Mouse (Mus musculus): ENCODE measurements around the gene Nrxn3. TPM values are rescaled to one million over a fixed set of nuclear protein-coding genes. Genes with fewer than 3 reads are reported as not detected.

Gene Nrxn3
- polyA plus RNA-seq, 1 experiment from 2014 or later: 96.7 TPM

DNA sequence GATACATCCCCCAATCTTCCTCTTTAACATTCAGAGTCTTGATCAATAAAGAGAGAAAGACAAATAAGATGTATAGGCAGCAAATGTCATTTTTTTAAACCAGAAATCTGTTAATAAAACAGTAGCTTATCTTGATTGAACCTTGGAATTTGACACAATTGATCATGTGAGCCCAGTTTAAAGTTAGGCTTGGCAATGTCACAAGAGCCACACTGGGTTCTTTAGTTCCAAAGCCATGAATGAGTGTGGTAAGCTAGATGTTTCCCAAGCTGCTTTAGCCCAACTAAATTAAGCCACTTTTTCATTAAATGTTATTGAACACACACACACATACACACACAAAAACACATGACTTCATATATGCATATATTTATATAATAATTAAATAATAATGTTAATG, 786.3 kb downstream of the Nrxn3 start:
- Histone ChIP-seq H3K4me3 (replicated peaks) (no peak overlapping the region), H3K9ac (replicated peaks) (no peak overlapping the region), H3K36me3 (no peaks in the 10 kb centered on the region), H3K4me2 (no peak overlapping the region), H3K27ac (replicated peaks) (no peak overlapping the region), H3K4me1 (peaks cover 3% of the 10 kb centered on the region; the same call in 1 of the 2 replicates), H3K9me3 (replicated peaks) (no peaks in the 10 kb centered on the region), H3K27me3 (replicated peaks) (no peaks in the 10 kb centered on the region)
- no peak for ATAC-seq (ENCODE audit: low FRiP score)

DNA sequence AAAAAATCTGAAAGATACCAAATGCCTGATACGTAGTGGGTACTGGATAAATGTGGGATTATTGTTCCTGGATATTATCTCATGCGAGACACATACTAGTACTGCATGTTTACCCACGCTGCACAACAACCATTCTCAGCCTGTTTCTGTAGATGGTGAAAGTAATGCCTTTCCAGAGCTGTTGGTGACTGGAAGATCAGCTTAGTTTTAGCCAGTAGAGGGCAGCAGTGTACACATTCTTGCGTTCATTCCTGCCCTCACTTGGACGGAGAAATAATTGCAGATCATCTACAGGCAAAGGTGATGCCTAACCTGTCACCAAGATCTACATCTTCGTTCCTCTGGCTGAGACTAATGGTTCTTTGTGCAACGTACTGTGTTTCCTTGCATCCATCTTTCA, 791.1 kb downstream of the Nrxn3 start:
- H3K9me3 ChIP-seq (replicated peaks): no peaks in the 10 kb centered on the region
- H3K9ac ChIP-seq (replicated peaks): no peak overlapping the region
- no peak for ATAC-seq (ENCODE audit: low FRiP score)
- no peaks in the 10 kb centered on the region for H3K27me3 ChIP-seq (replicated peaks)
- no peaks in the 10 kb centered on the region for H3K4me1 ChIP-seq
- H3K36me3 ChIP-seq: no peaks in the 10 kb centered on the region
- no peak overlapping the region for H3K27ac ChIP-seq (replicated peaks)
- H3K4me3 ChIP-seq (replicated peaks): no peak overlapping the region
- no peak overlapping the region for H3K4me2 ChIP-seq
- WGBS: 45% methylated on average over 7 of the region's 7 CpGs

DNA sequence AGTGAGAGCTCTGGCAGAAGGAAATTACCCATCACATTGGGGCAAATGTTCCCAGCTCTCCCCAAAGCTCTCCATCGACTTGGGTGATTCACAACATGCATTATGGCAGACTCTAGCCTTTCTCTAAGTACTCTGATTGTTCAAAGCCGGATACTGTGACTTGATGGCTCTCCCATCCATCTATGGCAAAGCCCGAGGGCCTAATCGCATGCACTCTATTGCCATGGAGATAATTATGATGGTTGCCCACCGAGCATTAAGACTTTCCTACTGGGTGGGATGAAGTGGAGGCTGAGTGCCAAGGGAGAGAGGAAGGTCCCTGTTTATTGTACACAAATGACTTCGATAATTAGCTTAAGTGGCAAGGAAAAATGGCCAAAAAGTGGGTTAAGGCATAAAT, 793.4 kb downstream of the Nrxn3 start:
- Histone ChIP-seq H3K27me3 (replicated peaks) (no peaks in the 10 kb centered on the region), H3K9ac (replicated peaks) (no peak overlapping the region), H3K4me1 (no peaks in the 10 kb centered on the region), H3K4me3 (replicated peaks) (no peak overlapping the region), H3K9me3 (replicated peaks) (no peaks in the 10 kb centered on the region), H3K27ac (replicated peaks) (no peak overlapping the region), H3K4me2 (no peak overlapping the region), H3K36me3 (no peaks in the 10 kb centered on the region)
- 40% methylated on average over 6 of the region's 6 CpGs for WGBS
- no peak for ATAC-seq (ENCODE audit: low FRiP score)

DNA sequence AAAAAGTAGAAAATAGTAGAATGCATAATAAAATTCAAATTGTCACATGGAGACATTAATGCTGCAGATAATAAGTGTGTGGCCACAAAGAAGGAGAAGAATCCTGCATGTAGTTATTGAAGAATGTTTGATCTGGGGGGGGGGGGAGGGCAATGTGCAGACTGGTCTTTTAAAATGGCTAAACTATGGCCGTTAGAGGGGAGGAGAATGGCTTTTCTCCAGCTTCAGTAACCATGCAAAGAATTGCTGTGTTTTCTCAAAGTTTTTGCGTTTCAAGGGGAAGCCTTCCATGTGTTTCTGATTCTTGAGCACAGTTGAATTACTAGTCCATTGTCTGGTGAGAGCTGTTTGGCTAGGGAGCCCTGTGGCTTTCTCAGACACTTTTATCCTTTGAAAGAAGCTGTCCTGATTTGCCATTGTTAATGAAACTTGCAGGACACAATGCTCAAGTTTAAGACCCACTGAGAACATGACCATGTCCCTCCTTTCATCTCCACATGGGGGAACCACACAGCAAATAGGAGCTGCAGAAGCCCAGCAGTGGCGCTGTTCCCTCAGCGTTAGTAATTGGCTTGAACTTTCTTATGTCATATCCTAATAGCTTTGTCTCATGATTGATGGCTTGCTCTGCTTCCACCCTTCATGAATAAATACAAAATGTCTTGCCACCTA, 808.1 kb downstream of the Nrxn3 start:
- H3K27me3 ChIP-seq (replicated peaks): no peaks in the 10 kb centered on the region
- no peak overlapping the region for H3K9ac ChIP-seq (replicated peaks)
- no peaks in the 10 kb centered on the region for H3K4me1 ChIP-seq
- no peak overlapping the region for H3K4me3 ChIP-seq (replicated peaks)
- 6% methylated on average over 4 of the region's 4 CpGs for whole genome bisulfite sequencing
- H3K27ac ChIP-seq (replicated peaks): no peak overlapping the region
- H3K9me3 ChIP-seq (replicated peaks): no peaks in the 10 kb centered on the region
- no peaks in the 10 kb centered on the region for H3K36me3 ChIP-seq
- no peak for ATAC-seq (ENCODE audit: low FRiP score)
- H3K4me2 ChIP-seq: no peak overlapping the region

DNA sequence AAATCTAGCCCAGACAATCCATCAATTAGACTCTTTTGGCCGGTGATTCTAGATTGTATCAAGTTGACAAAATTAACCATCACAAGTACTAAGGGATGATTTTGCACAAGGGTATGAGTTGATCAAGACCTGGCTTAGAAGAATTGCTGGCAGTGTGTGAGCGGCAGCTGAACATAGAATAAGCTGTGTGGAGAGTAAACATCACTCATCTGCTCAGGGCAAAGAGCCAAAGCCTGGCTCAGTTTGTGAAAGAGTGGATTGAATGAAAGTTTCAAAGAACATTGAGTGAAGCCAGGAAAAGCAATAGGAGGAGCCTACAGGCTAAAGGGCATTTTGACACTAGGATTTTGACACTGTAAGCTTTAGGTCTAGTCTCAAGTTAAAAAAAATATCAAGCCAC, 828.6 kb downstream of the Nrxn3 start:
- WGBS: 83% methylated on average over 2 of the region's 2 CpGs
- Histone ChIP-seq H3K4me3 (replicated peaks) (no peak overlapping the region), H3K9me3 (replicated peaks) (no peaks in the 10 kb centered on the region), H3K9ac (replicated peaks) (no peak overlapping the region), H3K36me3 (no peaks in the 10 kb centered on the region), H3K27ac (replicated peaks) (no peak overlapping the region), H3K4me2 (no peak overlapping the region), H3K27me3 (replicated peaks) (no peaks in the 10 kb centered on the region), H3K4me1 (no peaks in the 10 kb centered on the region)
- no peak for ATAC-seq (ENCODE audit: low FRiP score)

DNA sequence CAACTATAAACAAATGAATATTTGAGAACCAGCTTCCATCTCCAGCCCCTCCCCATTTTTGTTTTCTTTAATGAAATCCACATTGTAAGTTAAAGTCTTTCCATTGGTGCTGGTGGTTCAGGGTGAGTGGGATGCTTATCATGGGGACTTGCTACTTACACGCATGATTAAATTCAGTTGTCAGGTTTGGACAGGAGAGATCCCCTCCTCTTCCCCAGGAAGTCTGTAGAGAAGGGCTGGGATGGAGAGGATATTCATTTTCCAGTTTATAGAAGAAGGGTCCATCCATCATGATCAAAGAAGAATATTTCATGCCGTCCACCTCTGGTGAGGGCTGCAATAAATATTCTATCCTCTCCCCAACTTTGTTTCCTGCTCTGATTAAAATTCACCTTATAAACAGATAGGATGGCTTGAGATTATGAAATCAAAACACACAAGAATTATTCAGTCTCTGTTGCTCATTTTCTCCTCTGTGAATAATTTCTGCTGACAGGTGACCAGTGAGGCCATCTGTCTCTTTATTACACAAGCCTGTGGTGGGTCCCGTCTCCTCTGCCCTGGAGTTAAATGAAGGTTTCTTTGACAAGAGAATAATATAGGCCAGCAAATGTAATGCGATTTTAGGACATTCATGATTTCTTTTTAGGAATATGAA, 830.7 kb downstream of the Nrxn3 start:
- Histone ChIP-seq H3K4me2 (no peak overlapping the region), H3K4me1 (no peaks in the 10 kb centered on the region), H3K27me3 (replicated peaks) (no peaks in the 10 kb centered on the region), H3K36me3 (no peaks in the 10 kb centered on the region), H3K4me3 (replicated peaks) (no peak overlapping the region), H3K9me3 (replicated peaks) (no peaks in the 10 kb centered on the region), H3K27ac (replicated peaks) (no peak overlapping the region), H3K9ac (replicated peaks) (no peak overlapping the region)
- 56% methylated on average over 4 of the region's 4 CpGs for WGBS
- ATAC-seq (ENCODE audit: low FRiP score): no peak

DNA sequence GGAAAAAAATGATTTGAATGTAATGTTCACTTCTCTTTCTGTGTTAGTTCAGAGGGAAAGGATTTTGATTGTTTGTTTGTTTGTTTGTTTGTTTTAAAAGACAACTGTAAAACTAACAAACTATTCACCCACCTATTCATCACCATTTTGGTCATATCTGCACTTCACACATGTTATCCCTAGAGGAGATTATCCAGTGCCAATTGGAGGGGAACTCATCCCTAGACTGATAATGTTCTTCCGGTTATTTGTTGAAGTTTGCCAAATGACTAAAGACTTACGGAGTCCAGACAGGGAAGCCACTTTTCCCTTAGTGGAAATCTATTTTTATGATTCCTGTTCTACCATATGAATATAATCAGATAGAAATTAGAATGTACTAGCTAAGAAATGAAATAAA, 831.5 kb downstream of the Nrxn3 start:
- Histone ChIP-seq H3K36me3 (no peaks in the 10 kb centered on the region), H3K27ac (replicated peaks) (no peak overlapping the region), H3K4me3 (replicated peaks) (no peak overlapping the region), H3K27me3 (replicated peaks) (no peaks in the 10 kb centered on the region), H3K9ac (replicated peaks) (no peak overlapping the region), H3K4me1 (no peaks in the 10 kb centered on the region), H3K4me2 (no peak overlapping the region), H3K9me3 (replicated peaks) (no peaks in the 10 kb centered on the region)
- no peak for ATAC-seq (ENCODE audit: low FRiP score)
- 76% methylated on average over 2 of the region's 2 CpGs for WGBS

DNA sequence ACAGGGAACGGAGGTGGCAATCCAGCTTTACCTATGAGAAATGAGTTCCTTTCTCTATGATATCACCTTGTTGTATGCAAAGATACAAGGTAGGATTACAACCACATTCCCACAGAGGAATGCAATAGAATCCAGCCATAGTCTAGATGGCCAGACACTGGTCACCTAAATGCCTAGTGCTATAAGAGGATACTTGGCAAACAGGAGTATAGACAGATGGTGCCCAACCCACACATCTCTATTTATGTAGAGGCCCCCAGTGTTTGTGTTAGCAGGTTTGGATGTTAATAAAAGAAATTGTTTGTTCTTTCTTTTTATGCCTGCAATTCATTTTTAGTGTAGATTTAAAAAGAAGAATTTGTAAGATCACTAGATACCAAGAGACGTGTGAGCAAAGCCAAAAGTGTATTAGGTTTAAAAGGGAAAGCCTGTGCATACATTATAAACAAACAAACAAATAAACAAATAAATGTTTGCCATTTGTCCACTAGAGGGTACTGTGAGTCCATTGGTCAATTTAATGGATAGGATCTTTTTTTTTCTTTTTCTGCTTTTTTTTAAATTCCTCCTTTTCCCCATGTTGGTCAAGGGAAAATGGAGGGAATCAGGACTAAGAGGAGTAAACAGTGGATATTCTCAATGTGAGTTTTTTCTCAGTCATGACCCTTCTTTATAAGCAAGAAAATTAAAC, 832.2 kb downstream of the Nrxn3 start:
- no peak for ATAC-seq (ENCODE audit: low FRiP score)
- no peaks in the 10 kb centered on the region for H3K27me3 ChIP-seq (replicated peaks)
- H3K4me3 ChIP-seq (replicated peaks): no peak overlapping the region

DNA sequence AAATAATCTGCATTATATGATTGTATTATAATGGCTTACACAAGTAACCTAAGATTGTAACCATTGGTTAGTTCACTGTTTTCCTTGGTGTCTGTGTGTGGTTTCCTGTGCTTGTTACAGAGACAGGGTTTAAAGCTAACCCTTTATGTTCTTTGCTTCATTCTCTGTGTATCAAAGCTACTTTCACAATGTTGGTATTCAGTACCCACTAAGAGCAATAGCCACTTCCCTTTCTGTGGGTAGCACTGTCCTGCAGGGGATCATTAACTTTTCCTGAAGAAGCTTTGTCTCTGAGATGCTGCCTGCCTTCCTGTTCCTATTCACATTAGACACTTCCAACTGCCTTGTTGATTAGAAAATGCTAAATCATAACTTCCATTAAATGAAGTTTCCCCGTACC, 836.2 kb downstream of the Nrxn3 start:
- no peaks in the 10 kb centered on the region for H3K4me1 ChIP-seq
- no peaks in the 10 kb centered on the region for H3K27me3 ChIP-seq (replicated peaks)
- no peaks in the 10 kb centered on the region for H3K9me3 ChIP-seq (replicated peaks)
- no peak overlapping the region for H3K27ac ChIP-seq (replicated peaks)
- H3K4me3 ChIP-seq (replicated peaks): no peak overlapping the region
- no peak overlapping the region for H3K9ac ChIP-seq (replicated peaks)
- no peak overlapping the region for H3K4me2 ChIP-seq
- ATAC-seq (ENCODE audit: low FRiP score): no peak
- WGBS: 82% methylated on average over 1 of the region's 1 CpGs
- no peaks in the 10 kb centered on the region for H3K36me3 ChIP-seq

More for the DNA sequence above, 832.2 kb downstream of the Nrxn3 start:
- Histone ChIP-seq H3K4me2 (no peak overlapping the region), H3K9ac (replicated peaks) (no peak overlapping the region), H3K4me1 (no peaks in the 10 kb centered on the region), H3K9me3 (replicated peaks) (no peaks in the 10 kb centered on the region), H3K36me3 (no peaks in the 10 kb centered on the region), H3K27ac (replicated peaks) (no peak overlapping the region)
- 63% methylated on average over 2 of the region's 2 CpGs for WGBS

DNA sequence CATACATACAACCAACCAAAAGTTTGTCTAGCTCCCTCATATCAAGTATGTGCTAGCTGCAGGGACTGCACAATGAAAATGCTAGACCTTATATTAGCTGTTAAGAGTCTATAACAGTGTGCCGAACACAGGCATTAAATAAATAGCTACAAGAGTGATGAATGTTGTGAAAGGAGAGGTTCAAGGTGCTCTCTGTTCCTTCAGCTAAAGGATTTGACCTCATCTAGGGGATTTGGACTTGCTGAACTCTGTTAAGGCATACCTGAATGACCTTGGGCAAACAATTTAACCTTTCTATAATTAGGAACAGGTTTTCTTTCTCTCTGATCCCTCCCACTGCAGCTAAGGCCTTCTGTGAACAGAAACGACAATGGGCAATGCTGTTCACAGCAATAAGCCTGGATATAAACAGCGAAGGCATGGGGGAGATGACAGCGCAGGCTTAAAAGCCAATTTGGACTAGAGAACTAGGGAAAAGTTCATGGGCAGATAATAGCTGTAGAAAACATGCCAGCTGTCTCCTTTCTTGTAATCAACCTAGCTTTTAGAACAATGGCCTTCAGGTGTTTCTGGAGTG, 839.4 kb downstream of the Nrxn3 start:
- H3K27ac ChIP-seq (replicated peaks): no peak overlapping the region
- H3K9me3 ChIP-seq (replicated peaks): no peaks in the 10 kb centered on the region
- no peak overlapping the region for H3K4me3 ChIP-seq (replicated peaks)
- H3K36me3 ChIP-seq: no peaks in the 10 kb centered on the region
- no peak for ATAC-seq (ENCODE audit: low FRiP score)
- H3K27me3 ChIP-seq (replicated peaks): no peaks in the 10 kb centered on the region
- H3K4me1 ChIP-seq: no peaks in the 10 kb centered on the region
- WGBS: 72% methylated on average over 4 of the region's 4 CpGs
- no peak overlapping the region for H3K9ac ChIP-seq (replicated peaks)
- no peak overlapping the region for H3K4me2 ChIP-seq

DNA sequence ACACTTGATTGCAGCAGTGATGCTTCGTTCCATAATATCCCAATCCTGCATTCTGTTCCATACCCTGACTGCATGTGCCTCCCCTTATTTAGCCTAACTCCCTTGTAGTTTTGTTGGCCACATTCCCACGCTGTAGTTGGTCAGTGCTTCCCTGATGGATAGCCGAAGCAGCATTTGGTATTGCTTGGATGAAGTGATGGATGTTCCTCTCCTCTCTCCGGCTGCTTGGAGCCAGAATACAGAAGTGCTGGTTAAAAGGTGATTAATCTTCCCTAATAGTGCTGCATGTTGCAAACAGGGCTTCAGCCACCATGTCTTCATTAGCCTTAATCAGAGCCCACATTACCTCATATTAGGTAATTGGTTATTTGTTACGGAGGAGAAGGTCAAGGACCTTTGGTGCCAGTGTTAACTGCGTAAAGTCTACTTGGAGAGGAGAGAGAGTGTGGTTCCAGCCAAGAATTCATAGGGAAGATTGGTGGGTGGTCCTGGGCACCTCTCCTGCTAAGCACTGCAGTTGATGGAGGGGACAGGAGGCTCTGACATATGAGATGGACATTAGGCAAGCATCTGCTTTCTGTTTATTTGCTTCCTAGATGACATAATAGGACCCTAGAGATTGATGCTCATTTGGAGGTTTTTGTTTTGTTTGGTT, 846.2 kb downstream of the Nrxn3 start:
- Histone ChIP-seq H3K27me3 (replicated peaks) (no peaks in the 10 kb centered on the region), H3K4me2 (no peak overlapping the region), H3K4me1 (no peaks in the 10 kb centered on the region), H3K4me3 (replicated peaks) (no peak overlapping the region), H3K9ac (replicated peaks) (no peak overlapping the region), H3K36me3 (no peaks in the 10 kb centered on the region), H3K9me3 (replicated peaks) (no peaks in the 10 kb centered on the region), H3K27ac (replicated peaks) (no peak overlapping the region)
- 66% methylated on average over 6 of the region's 6 CpGs for WGBS
- ATAC-seq (ENCODE audit: low FRiP score): no peak

Data from neural tube, embryonic 15.5 days (tissue).